Mouse (Mus musculus): ENCODE measurements around the gene Tfeb. TPM values are rescaled to one million over a fixed set of nuclear protein-coding genes. Genes with fewer than 3 reads are reported as not detected.

Gene Tfeb
- polyA plus RNA-seq, 2 experiments = 10.6 to 12.2 TPM

- WGBS = 38% methylated on average over 10 of the region's 10 CpGs
- no peak for TF ChIP-seq POLR2A (IDR thresholded peaks at IDR 0.05; ENCODE audit: borderline replicate concordance, extremely low read depth, insufficient read depth, insufficient read length)
- peaks cover 33% of the 10 kb centered on the region for H3K4me1 ChIP-seq (ENCODE audit: control insufficient read depth, insufficient read depth, low read length)
Observed at GRCm38 (mm10) chr17:47815446-47815845, 78.6 kb downstream of the Tfeb start.

GRCm38 (mm10) chr17:47818038-47818725 is 81.4 kb downstream of the Tfeb start:
- ATAC-seq (ENCODE audit: low FRiP score, low read depth) (no peak), DNase-seq (ENCODE audit: low spot score) (no peak)
- Histone ChIP-seq H3K27ac (replicated peaks; ENCODE audit: low read depth, low read length) (no peak overlapping the region), H3K36me3 (ENCODE audit: control insufficient read depth, insufficient read depth, low read length) (peaks cover 82% of the 10 kb centered on the region), H3K4me1 (ENCODE audit: control insufficient read depth, insufficient read depth, low read length) (peaks cover 47% of the 10 kb centered on the region), H3K4me3 (replicated peaks; ENCODE audit: low read length) (no peak overlapping the region), H3K9me3 (ENCODE audit: control insufficient read depth, low read length) (no peaks in the 10 kb centered on the region), H3K4me2 (replicated peaks; ENCODE audit: low read depth, low read length, severe bottlenecking) (no peak overlapping the region), H3K9ac (ENCODE audit: low read depth, low read length, severe bottlenecking) (no peak overlapping the region), H3K27me3 (ENCODE audit: control insufficient read depth, insufficient read depth, low read length) (no peaks in the 10 kb centered on the region)
- WGBS = 83% methylated on average over 13 of the region's 13 CpGs
- no peak for TF ChIP-seq POLR2A (IDR thresholded peaks at IDR 0.05; ENCODE audit: borderline replicate concordance, extremely low read depth, insufficient read depth, insufficient read length)

More at GRCm38 (mm10) chr17:47815446-47815845, 78.6 kb downstream of the Tfeb start:
- Histone ChIP-seq H3K27me3 (ENCODE audit: control insufficient read depth, insufficient read depth, low read length) (no peaks in the 10 kb centered on the region), H3K4me2 (replicated peaks; ENCODE audit: low read depth, low read length, severe bottlenecking) (no peak overlapping the region), H3K9me3 (ENCODE audit: control insufficient read depth, low read length) (no peaks in the 10 kb centered on the region), H3K36me3 (ENCODE audit: control insufficient read depth, insufficient read depth, low read length) (peaks cover 55% of the 10 kb centered on the region), H3K9ac (ENCODE audit: low read depth, low read length, severe bottlenecking) (no peak overlapping the region), H3K4me3 (replicated peaks; ENCODE audit: low read length) (no peak overlapping the region), H3K27ac (replicated peaks; ENCODE audit: low read depth, low read length) (peak overlapping the region; percentile 13; the same call in 1 of the 2 replicates)
- ATAC-seq (ENCODE audit: low FRiP score, low read depth) (no peak), DNase-seq (ENCODE audit: low spot score) (no peak)

- DNase-seq (ENCODE audit: low spot score) (peak; percentile 62), ATAC-seq (ENCODE audit: low FRiP score, low read depth) (peak; percentile 39; the same call in 1 of the 2 replicates)
- peaks cover 18% of the 10 kb centered on the region for H3K4me1 ChIP-seq (ENCODE audit: control insufficient read depth, insufficient read depth, low read length)
- no peak for TF ChIP-seq POLR2A (IDR thresholded peaks at IDR 0.05; ENCODE audit: borderline replicate concordance, extremely low read depth, insufficient read depth, insufficient read length)
- no peak overlapping the region for H3K27ac ChIP-seq (replicated peaks; ENCODE audit: low read depth, low read length)
- H3K4me2 ChIP-seq (replicated peaks; ENCODE audit: low read depth, low read length, severe bottlenecking) = 0 out of 2 replicates have a peak overlapping the region, but pooled peaks have one; percentile 19
- no peak overlapping the region for H3K4me3 ChIP-seq (replicated peaks; ENCODE audit: low read length)
- H3K27me3 ChIP-seq (ENCODE audit: control insufficient read depth, insufficient read depth, low read length) = no peaks in the 10 kb centered on the region
- WGBS = 39% methylated on average over 8 of the region's 8 CpGs
- H3K9me3 ChIP-seq (ENCODE audit: control insufficient read depth, low read length) = no peaks in the 10 kb centered on the region
- no peak overlapping the region for H3K9ac ChIP-seq (ENCODE audit: low read depth, low read length, severe bottlenecking)
- H3K36me3 ChIP-seq (ENCODE audit: control insufficient read depth, insufficient read depth, low read length) = peaks cover 87% of the 10 kb centered on the region
Observed at GRCm38 (mm10) chr17:47821339-47821738, 84.5 kb downstream of the Tfeb start.

- Histone ChIP-seq H3K27ac (replicated peaks; ENCODE audit: low read depth, low read length) (peak overlapping the region; percentile 87), H3K9ac (ENCODE audit: low read depth, low read length, severe bottlenecking) (peak overlapping the region; percentile 84), H3K36me3 (ENCODE audit: control insufficient read depth, insufficient read depth, low read length) (peaks cover 40% of the 10 kb centered on the region), H3K4me3 (replicated peaks; ENCODE audit: low read length) (peak overlapping the region; percentile 92), H3K4me1 (ENCODE audit: control insufficient read depth, insufficient read depth, low read length) (peaks cover 40% of the 10 kb centered on the region), H3K9me3 (ENCODE audit: control insufficient read depth, low read length) (no peaks in the 10 kb centered on the region), H3K27me3 (ENCODE audit: control insufficient read depth, insufficient read depth, low read length) (no peaks in the 10 kb centered on the region; the same call in 1 of the 2 replicates), H3K4me2 (replicated peaks; ENCODE audit: low read depth, low read length, severe bottlenecking) (peak overlapping the region; percentile 88)
- DNase-seq (ENCODE audit: low spot score) (no peak), ATAC-seq (ENCODE audit: low FRiP score, low read depth) (0 out of 2 replicates have a peak, but pooled peaks have one; percentile 23)
- 10% methylated on average over 9 of the region's 9 CpGs for WGBS
- TF ChIP-seq POLR2A (IDR thresholded peaks at IDR 0.05; ENCODE audit: borderline replicate concordance, extremely low read depth, insufficient read depth, insufficient read length) = no peak
Observed at GRCm38 (mm10) chr17:47831161-47831560, 94.3 kb downstream of the Tfeb start.

- no peak for ATAC-seq (ENCODE audit: low FRiP score, low read depth)
- peaks cover 40% of the 10 kb centered on the region for H3K4me1 ChIP-seq (ENCODE audit: control insufficient read depth, insufficient read depth, low read length)
- peak overlapping the region; percentile 87 for H3K27ac ChIP-seq (replicated peaks; ENCODE audit: low read depth, low read length)
- H3K9ac ChIP-seq (ENCODE audit: low read depth, low read length, severe bottlenecking) = peak overlapping the region; percentile 84
- no peaks in the 10 kb centered on the region for H3K9me3 ChIP-seq (ENCODE audit: control insufficient read depth, low read length)
- 22% methylated on average over 5 of the region's 5 CpGs for WGBS
- no peak for DNase-seq (ENCODE audit: low spot score)
- no peak for TF ChIP-seq POLR2A (IDR thresholded peaks at IDR 0.05; ENCODE audit: borderline replicate concordance, extremely low read depth, insufficient read depth, insufficient read length)
- no peaks in the 10 kb centered on the region; the same call in 1 of the 2 replicates for H3K27me3 ChIP-seq (ENCODE audit: control insufficient read depth, insufficient read depth, low read length)
- peak overlapping the region; percentile 88 for H3K4me2 ChIP-seq (replicated peaks; ENCODE audit: low read depth, low read length, severe bottlenecking)
- peaks cover 38% of the 10 kb centered on the region for H3K36me3 ChIP-seq (ENCODE audit: control insufficient read depth, insufficient read depth, low read length)
- peak overlapping the region; percentile 92 for H3K4me3 ChIP-seq (replicated peaks; ENCODE audit: low read length)
Observed at GRCm38 (mm10) chr17:47831772-47832171, 94.9 kb downstream of the Tfeb start.
